Mouse (Mus musculus): ENCODE measurements around the gene Cldn34c4.
A peak's percentile ranks its signal among the peaks of the same experiment; 100 is the strongest.

Gene Cldn34c4

DNA sequence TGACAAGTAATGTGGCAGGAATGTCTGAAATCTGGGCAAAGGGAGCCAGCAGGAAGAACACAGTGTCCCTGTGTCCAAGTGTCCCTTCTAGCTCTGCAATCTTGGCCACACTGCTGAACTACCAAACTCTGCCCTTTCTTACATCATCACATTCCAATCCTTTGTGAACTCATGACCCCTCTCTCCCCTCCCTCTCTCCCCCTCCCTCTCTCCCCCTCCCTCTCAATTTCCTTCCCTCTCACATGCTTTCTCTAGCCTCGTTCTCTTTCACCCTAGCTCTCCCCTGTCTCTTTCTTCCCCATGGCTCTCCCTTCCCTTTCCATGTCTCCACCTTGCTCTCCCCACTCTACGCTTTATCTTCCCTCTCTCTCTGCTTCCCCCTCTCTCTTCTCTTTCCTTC, at the start of gene Cldn34c4:
Gene Cldn34c4, minus strand, starts transcription at position 101 of the 400 bp plus-strand sequence.
- DNase-seq: peak in 1 of 2 experiments; percentile 1

DNA sequence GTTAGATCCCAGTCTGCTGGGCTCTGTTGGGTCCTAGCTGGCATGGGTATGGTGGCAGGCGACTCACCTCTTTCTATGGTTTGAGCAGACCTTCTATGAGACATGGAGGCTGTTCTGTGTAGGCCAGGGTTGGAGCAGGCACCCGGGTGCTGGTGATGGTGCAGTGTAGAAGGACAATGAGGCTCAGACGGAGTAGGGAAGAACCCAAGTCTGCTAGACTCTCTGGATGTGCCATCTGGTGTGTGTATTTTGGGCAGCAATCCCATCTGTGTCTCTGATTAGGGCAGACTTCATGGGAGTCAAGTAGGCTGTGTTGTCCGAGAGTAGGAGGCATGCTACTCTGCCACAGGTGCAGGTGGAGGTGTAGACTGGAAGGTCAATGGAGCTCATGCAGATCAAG, 10.7 kb upstream of the Cldn34c4 start:
- no peak for DNase-seq
